Mouse (Mus musculus): Measurements from ENCODE around the gene 4931417E11Rik. TPM values are rescaled to one million over a fixed set of nuclear protein-coding genes. Genes with fewer than 3 reads are reported as not detected.

Gene 4931417E11Rik
- not detected in 2 replicates for total RNA-seq (2015; ENCODE audit: low replicate concordance)
- total RNA-seq (2017; ENCODE audit: low replicate concordance), result not detected in 2 replicates

DNA sequence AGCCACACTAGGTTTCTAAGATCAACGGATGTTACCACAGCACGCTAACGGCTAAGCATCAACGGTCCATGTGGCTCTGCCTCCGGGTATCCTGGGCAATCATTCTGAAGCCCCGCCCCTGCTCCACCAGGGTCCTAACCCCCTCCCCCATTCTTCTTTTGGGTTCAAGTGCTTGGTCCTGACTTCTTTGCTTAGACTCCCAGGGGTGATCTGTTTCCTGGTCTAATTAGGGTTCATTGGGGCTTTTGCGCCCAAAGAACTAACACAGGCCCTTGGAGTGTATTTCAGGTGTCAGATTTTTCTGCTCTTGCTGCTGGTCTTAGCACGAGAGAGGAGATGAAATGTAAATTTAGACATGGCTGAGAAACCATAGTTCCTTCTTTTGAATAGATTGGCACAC is at the start of gene 4931417E11Rik:
TSS of gene 4931417E11Rik (minus strand) at position 101 of the 400 bp plus-strand sequence.
- ATAC-seq (replicated peaks; ENCODE audit: low FRiP score, poor library complexity, severe bottlenecking), result no peak

- no peak for ATAC-seq (replicated peaks; ENCODE audit: low FRiP score, poor library complexity, severe bottlenecking)
These were observed 48.4 kb upstream of the 4931417E11Rik start for GRCm38 (mm10) chr6:73517818-73518396.

DNA sequence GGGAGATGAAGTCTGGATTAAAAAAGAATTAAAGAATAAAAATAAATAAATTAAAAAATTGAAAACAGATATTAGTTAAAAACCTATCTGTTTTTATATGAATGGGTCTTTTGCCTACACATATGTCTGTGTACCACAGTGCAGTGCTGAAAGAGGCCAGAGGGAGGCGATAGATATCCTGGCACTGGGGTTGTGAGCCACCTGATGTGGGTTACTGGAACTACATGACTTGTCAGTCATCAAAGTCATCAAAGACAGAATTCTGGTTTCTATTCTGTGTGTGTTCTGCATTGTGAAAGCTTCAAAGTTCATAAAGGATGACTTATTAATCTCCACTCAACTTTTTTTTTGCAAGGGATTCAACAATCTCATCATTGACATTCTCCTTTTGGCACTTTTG is 43.4 kb upstream of the 4931417E11Rik start:
- ATAC-seq (replicated peaks; ENCODE audit: low FRiP score, poor library complexity, severe bottlenecking), result no peak

GRCm38 (mm10) chr6:73499631-73500030 is 30.2 kb upstream of the 4931417E11Rik start:
- no peak for ATAC-seq (replicated peaks; ENCODE audit: low FRiP score, poor library complexity, severe bottlenecking)

DNA sequence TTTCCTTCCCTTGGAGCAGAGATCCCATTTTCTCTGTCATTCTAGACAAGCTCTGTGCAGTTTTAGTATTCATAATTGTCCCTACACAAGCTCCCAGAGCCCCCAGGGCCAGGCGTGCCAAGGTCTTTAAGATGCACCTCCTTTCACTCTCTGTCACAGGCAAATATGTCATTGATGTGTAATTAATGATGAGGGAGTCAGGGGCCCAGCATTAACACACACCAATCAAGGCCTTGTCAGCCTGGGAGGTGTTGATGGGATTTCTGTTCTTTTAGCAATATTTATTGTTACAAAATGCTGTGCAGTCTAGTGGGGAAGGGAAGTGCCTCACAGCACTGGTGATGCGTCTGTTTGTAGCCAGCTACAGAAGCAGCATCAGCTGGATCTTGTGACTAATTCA is 27.9 kb upstream of the 4931417E11Rik start:
- no peak for ATAC-seq (replicated peaks; ENCODE audit: low FRiP score, poor library complexity, severe bottlenecking)

- ATAC-seq (replicated peaks; ENCODE audit: low FRiP score, poor library complexity, severe bottlenecking), result no peak
These were observed 21.1 kb upstream of the 4931417E11Rik start for GRCm38 (mm10) chr6:73490524-73490923.

GRCm38 (mm10) chr6:73485616-73486015 is 16.1 kb upstream of the 4931417E11Rik start:
- ATAC-seq (replicated peaks; ENCODE audit: low FRiP score, poor library complexity, severe bottlenecking), result no peak

DNA sequence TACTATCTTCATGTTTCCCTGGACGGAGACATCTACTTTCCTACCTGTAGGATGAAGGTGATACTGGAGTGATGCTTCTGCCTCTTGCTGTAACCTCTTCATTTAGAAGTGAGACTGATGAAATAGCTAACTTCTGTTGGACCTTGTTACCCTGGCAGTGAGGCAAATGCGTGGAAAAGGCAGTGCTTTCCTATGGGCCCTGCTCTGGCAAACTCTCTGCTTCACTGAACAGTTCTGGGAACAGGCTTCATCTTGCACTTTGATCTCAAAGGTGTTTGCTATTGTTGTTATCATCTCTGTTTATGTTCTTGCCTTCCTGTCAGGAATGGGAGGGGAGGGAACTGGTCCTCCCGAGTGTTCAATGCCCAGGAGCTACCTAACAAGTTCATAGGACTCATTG is 3.4 kb downstream of the 4931417E11Rik start:
- no peak for ATAC-seq (replicated peaks; ENCODE audit: low FRiP score, poor library complexity, severe bottlenecking)

DNA sequence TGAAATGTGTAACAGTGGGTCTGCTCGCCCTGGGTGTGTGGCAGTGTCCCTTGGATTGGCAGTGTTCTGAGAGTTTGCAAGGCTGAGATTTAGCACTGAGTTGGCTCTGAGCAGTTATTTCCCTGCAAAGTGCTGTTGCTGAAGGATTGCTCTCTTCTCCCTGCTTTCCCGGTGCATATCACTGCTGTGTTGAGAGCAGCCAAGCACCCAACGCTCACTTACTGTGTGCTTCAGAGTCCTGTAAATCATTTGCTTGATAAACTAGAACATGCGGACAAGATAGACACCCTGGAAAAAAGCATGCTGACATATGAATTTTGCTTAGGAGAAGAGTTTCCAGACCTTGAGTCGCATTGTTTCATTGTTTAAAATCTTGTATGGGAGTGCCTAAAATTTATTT is 6.9 kb downstream of the 4931417E11Rik start:
- ATAC-seq (replicated peaks; ENCODE audit: low FRiP score, poor library complexity, severe bottlenecking), result no peak

DNA sequence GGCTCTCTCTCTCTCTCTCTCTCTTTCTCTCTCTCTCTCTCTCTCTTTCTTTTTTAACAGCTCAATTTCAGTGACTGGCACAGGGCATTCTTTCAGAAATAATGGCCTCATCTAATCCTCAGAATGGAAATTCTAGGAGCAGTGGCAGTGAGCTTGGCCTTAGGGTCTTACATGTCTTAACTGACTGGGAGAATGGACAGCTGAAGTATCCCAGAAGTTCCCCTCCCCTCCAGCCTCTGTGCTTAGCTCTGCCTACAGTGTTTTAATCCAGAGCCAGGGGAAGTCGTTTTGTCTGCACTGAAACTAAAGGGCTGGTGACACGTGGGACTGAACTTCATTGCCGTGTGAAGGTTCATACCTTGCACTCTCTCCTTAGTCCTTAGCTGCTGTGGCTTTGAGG is 35.6 kb downstream of the 4931417E11Rik start:
- no peak for ATAC-seq (replicated peaks; ENCODE audit: low FRiP score, poor library complexity, severe bottlenecking)

DNA sequence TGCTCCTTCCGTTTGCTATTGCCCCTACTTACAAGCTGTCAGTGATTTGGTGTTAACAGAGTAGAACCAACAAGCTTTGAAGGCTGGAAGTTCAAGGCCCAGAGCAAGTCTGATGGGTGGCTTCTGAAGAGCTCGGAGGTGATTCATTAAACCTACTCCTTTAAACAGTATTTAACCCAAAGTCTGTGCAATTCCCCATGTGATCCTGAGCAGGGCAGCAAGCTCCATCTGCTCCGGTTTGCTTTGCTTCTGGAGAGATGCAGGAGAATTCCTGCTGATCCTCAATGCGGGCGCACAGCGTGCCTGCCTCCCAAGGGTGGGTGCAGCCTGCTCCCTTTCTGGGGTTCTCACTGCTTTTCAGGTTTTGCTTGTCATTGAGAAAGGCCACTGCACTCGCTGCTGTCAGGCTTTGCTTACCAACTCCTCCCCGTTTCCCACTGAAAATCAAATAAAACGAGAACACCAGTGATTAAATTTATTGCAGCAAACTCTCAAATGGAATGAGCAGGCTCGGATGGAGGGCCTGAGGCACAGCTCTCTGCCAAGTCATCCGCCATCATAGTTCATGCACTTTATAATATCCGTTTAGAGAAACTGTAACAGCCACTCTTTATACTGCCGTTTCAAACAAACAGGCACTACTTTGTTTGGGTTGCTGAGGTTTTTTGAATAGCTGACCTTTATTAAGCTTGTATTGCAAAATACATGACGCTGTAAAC is 40.7 kb downstream of the 4931417E11Rik start:
- ATAC-seq (replicated peaks; ENCODE audit: low FRiP score, poor library complexity, severe bottlenecking), result no peak

GRCm38 (mm10) chr6:73427273-73427812 is 42.1 kb downstream of the 4931417E11Rik start:
- no peak for ATAC-seq (replicated peaks; ENCODE audit: low FRiP score, poor library complexity, severe bottlenecking)

Other genes with a start within 250 kb of the 4931417E11Rik start
- not detected in 2 replicates for gene Dnah6, start 248.0 kb downstream of the 4931417E11Rik start, total RNA-seq (2015; ENCODE audit: low replicate concordance)
- gene Dnah6, start 248.0 kb downstream of the 4931417E11Rik start, total RNA-seq (2017; ENCODE audit: low replicate concordance), result not detected in 2 replicates
- 27.7 and 30.3 TPM in 2 replicates for gene Suclg1, start 221.3 kb downstream of the 4931417E11Rik start, total RNA-seq (2015; ENCODE audit: low replicate concordance)
- 2.0 and 13.6 TPM in 2 replicates for gene Suclg1, start 221.3 kb downstream of the 4931417E11Rik start, total RNA-seq (2017; ENCODE audit: low replicate concordance)